Mouse (Mus musculus) ovary, postnatal 10 days (tissue): ENCODE results near the gene Asap2.

Source experiments
- DNase-seq: peaks from one replicate; pipeline ENCODE4 v3.0.0; 2022; ENCODE audit warnings: low spot score

Asap2 gene

DNA sequence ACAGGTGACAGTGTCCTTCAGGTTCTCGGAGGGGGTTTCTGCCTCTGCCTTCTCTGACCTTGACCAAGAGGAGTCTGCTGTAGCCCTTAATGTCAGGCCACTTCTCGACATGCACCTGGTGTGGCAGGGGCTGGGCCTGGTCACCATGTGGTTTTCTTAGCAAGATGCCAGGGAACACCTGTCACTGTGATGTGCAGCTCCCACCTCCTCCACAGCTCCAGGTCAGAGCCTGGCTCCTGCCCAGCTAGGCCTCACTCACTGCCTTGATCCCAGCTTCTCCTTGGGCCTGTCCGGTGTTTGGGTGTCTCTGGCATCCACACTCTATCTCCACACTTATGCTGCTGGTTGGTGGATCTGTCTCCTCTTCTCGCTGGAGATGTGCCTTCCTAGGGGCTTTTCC lies 142.8 kb downstream of the Asap2 start:
- DNase-seq: no peak

DNA sequence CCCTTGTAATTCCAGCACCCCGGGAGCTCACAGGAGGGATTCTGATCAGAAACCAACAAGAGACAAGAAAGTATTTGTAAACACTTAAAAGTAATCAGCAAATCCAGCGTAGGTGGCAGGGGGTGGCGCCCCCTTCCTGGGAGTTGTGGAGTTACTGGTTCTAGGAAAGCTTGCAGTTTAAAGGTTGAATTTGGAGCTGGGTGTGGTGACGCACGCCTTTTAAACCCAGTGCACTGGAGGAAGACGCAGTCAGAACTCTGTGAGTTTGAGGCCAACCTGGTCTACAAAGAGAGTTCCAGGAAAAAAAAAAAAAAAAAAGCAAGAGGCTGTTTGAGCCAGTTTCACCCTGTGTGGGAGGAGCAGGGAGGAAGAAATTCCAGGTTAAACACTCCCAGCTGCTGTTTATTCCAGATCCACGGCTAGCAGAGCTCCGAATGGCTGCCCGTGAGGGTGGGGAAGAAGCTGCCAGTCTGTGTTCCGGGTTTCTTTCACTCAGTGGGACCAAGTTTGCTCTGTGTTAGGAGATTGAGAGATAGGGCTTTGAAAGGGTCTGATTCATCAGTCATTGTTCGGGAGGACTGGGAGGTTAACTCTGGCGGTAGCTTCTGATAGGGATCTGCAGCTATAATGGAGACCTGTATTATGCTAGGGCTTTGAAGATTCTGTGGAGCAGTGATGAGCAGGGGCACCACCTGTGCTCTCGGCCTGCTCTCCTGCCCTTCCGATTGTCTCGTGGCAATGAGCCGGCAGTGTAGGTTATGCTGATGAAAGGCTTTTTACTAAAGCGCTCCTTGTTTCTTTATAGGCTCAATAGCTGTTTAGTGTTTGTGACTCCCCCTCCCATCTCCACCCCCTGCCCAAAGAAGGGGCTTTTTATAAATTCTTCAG lies 144.0 kb downstream of the Asap2 start:
- DNase-seq: no peak

DNA sequence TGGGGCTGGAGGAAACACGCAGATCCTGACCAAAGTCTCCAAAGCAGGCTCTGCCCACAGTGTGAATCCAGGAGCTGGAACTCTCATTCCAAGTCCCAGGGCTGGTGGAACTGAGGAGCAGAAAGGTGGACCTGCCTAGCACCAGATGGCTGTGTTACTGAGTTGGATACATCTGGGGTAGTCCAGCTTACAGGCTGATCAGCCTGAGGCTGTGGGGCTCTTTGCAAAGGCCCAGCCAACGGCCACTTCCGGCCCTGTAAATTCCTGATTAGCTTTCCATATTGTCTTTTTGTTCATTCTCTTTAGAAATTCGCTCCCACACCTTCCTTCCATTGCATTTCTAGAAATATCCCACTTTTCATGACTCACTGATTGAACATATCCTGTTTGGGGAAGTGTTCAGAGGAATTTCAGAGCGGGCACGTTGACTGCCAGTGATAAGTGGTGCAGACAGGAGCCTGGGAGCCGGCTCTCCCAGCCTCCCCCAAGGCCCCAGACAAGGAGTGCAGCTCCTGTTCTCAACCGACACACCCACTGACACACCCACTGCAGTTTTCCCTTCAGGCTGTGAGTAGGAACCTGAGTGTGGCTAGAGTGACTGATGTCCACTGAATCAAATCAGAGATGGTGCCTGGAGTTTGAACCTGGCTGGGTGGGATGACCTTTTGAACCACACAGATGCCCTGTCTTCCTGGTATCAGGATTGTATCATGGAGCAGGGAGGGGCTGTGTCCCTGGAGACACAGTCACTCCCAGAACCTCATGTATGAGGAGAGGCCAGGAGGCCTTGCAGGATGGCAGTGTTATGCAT lies 145.6 kb downstream of the Asap2 start:
- no peak for DNase-seq

DNA sequence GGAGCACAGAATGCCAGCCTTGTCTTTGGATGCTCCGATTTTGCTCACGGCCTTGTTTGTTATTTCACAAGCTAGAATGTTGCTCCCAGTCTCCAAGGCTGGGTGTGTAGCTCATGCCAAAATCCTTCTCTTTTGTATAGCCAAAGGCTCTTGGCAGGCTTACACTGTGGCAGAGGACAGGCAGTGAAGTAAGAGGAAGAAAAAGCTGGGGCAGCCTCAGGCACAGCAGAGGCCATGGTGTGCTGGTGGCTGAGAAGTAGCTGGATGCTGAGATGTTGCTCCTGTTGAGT lies 146.1 kb downstream of the Asap2 start:
- DNase-seq: no peak

DNA sequence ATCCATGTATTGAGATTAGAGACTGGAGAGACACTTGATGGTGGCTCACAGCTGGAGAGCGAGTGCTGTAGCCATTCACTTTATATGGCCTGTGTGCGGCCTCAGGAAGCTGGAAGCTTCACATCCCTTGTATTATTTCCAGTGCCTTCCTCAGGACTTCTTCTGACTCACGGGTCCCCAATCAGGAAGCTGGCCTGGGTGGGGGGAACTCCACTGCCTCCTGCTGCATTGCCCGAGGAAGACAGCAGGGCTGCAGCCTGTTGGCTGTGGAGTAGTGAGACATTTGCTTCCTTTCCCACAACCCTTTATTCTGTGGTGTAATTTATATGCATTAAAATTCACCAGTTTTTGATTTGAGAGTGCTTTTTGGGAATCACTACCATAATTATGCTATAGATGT lies 149.3 kb downstream of the Asap2 start:
- DNase-seq: no peak

DNA sequence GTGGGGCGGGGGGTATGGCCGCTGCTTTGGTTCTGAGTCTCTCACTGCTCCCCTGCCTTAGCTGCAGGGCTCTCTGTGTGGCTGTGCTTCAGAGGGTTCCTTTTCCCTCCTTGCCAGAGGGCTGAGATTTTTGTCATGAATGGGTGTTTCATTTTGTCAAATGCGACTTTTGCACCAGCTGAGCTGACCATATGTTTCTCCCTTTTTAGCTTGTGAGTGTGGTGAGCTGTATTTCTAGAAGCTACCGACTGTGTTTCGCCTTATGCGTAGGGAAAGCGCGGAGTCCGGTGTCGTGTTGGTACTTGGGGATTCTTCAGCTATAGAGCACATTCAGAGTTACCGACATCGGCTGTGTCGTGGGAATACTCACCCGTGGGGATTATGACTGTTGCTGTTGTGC lies 149.9 kb downstream of the Asap2 start:
- no peak for DNase-seq

DNA sequence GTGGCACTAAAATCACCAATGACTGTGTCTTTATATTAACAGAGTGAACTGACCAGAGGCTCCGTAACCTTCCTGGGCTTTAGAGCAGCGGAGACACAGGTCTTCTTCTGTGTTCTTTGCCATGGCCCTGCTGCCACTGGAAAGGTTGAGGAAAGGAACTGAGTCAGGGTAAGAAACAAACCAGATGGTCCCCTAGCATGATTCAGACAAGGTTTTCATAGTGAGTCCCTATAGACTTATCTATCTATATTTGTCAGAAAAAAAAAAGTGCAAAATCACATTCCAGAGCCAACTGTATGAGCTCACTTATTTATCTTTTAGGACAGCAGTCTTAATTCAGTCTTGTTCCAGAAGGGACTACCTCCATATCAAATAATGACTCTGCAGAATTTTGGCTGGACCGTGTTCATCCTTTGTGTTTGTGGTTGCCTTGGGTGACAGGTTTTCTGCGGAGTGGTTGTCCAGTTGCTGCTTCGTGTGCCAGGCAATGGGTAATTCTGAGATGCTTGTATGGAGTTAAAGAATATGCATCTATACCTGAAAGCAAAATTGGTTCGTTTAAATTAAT lies 150.6 kb downstream of the Asap2 start:
- DNase-seq: no peak

DNA sequence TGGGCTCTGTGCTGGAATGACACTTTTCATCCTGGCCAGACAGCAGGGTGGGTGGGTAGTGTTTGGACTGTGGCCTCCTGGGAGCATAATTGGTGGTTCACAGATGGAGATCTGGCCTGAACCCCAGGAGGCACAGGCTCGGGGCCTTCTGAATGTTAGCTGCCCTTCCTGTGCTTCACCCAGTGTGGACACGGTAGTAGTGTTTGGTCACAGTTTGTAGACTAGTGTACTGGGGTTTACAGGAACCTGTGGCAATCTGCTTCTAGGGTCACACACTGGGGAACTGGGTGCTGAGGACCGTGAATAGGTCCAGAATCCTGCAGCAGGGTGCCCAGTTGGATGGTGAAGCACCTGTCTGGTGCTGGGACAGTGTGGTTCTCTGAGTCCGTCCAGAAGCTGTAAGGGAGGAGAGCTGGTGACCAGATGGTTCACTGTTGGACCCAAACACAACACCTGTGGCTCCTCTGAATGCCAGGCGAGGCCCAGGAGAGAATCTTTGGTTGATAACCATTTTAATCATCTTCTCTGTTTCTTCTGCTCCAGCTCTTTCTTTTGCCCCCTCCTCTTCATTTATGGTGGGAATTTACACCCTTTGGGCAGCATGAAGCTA lies 151.5 kb downstream of the Asap2 start:
- DNase-seq: no peak

DNA sequence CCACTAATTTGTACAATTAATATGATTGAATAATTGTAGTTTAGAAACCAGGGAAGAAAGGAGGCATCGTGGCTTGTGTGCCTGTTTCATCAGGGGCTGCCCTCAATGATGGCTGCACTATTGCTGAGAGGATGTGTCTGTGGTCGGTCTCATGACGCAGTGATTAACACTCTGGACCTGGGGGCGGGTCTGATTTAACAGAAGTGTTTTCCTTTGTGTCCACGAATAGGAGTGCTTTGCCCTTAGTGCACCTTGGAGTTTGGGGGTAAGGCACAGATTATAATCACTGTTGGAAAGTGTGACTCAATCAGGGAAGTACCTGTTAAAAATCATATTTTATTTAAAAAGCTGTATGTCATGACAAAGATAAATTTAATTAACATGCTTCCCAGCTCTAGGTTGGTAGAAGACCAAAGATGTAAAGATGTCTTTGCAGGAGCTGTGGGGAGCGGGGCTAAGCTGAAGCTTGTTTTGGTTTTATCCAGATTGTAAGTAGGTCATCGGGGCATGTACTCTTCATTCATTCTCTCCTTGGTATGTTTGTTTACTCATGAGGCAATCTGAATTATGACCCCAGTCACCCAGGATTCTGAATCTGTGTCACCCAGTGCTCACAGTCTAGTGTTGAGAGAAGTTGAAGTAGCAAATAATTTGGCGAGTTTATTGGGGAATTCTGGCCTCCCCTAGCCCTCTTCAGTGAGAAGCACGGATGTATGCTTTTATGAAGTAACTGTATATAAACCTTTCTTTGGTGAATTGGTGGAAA lies 152.4 kb downstream of the Asap2 start:
- no peak for DNase-seq

DNA sequence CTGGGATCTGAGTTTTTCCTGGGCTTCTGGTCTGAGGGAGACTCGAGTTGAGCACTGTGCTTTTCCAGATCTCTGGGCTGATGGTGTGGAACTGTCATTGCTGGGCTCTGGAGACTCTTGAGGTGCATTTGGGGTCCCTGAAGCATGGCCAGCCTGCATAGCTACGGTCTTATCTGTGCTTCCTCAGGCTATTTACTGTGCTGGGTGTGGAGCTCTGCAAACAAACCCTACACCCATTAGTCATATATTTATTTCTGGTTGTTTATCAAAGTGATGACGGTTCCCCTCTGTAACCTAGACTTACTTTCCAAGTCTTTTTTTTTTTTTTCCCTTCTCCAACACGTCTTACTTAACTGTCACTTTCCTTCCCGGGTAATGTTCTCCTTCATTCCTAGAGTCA lies 154.3 kb downstream of the Asap2 start:
- DNase-seq: no peak

DNA sequence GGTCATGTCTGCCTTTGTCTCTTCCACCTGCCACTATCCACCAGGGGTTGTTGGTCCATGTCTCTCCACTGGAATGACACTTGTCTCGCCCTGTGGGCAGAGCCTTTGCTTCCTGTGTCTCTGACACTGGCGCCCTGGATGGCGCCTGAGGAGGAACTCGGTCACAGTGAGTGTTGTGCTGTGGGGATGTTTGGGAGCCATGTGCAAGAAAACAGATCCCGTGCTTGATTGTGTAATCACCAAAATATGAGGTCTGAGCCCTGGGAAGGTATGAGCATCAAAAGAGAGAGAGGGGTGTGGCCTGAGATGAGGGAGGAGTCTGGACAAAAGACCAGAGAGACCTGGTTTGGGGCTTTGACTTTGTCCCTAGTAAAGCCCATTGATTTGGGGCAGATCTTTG lies 154.8 kb downstream of the Asap2 start:
- DNase-seq: no peak

DNA sequence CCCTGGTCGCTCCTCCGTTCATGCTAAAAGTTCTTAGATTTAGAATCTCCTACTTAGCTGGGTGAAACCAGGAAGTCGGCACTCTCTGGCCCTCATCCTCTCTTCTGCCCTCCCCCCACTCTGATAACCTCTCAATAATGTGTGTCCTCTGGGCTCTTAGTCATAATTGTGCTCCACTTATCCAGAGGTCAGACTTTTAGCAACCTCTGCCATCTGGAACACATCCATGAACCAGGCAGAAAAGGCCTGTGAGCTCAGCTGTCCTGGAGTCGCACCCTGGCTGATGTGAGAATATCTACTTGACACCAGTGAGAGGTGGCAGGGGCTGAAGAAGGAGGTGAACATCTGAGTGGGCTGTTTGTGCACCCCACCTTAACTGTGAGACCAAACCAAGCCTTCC lies 156.6 kb downstream of the Asap2 start:
- DNase-seq: no peak

DNA sequence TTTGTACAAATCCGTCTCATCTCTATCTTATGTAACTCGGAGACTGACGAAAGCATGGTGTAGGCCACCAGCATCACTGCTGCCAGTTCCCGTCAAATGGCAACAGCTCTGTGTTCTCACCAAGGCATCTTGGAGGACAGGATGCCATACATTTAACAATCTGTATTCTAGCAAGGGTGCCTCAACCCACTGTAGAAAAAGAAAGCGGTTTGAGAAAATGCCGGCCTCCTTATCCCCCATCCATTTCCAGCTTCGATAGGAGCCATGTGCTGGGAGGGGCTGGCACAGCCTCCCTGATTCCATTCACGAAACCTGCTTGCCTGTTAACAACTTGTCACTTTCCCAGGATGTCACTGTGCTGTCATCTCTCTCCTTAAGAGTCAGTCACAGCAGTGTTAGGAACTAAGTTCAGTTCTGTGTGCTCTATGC lies 163.0 kb downstream of the Asap2 start:
- DNase-seq: no peak

DNA sequence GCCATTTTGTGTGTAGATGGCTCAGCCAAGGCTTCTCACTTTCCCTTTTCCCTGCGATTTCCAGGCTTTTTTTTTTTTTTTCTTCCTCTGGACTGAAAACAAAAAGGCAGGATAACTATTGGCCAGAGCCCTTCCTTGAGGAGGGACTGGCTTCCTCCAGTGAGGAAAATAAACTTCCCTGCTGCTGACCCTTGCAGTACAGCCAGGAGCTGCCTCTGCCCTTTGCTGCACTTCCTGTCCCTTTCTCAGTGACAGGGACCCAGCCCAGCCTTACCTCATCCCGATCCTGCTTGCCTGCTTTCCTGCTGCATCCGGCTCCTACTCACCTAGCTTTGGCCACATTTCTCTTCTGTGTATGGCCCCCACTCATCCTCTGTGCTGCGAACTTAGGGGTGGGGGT lies 164.8 kb downstream of the Asap2 start:
- DNase-seq: no peak

DNA sequence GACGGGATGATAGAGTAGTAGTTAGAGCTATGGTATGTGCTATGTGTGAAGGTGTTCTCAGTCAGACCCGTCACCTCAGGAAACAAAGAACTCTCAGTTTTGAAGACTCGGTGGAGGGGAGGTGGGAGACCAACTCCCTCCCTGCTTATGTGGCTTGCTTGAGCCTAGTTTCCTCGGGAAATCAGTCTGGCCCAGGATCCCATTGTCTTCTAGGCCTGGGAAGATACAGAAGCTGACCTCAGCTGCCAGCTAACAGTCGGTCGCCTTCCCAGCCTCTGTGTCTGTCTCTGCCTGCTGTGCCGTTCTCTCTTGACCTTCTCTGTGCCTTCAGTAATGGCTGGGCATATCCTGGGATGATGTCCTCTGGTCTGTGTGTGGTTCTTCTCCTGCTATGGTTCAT lies 169.0 kb downstream of the Asap2 start:
- no peak for DNase-seq

DNA sequence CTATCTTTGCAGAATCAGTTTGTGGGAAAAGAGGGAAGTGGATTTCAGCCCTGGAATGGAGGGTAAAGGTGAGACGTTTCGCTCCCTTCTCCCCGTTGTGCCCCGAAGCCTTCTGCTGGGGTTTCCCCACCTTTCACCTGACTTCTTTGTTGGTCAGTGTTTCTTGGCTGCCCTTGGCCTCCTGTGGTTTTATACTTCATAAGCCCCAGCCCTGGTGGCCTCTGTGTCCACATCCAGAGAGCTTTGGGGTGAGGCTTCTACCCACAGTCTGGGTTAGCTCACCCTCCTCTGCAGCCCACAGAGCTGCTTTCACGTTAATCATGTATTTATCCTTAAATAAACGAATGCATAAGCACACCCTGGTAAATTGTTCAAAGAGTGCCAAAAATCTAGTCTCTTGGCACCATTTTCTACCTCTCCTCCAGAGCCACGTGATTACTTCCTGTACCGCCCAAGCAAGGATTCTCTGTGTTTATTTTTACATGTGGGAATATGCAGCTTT lies 170.1 kb downstream of the Asap2 start:
- DNase-seq: no peak

DNA sequence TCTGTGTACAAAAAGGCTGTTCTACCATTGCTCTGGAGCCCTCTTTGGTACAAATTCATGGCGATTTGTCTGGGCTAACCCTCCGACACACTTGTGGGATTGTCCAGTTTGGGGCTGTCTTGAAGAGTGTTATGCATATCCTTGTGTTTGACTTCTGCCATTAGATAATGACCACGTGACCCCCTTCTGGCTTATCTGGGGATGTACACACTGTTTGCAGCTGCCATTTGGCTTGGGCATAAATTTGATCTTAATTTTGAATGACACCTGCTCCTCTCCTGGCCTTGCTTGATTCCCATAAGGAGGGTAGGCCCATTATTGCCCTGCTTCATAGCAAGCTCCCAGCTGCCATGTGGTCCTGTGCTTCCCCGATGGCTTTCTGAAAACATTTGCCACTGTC lies 171.6 kb downstream of the Asap2 start:
- no peak for DNase-seq

DNA sequence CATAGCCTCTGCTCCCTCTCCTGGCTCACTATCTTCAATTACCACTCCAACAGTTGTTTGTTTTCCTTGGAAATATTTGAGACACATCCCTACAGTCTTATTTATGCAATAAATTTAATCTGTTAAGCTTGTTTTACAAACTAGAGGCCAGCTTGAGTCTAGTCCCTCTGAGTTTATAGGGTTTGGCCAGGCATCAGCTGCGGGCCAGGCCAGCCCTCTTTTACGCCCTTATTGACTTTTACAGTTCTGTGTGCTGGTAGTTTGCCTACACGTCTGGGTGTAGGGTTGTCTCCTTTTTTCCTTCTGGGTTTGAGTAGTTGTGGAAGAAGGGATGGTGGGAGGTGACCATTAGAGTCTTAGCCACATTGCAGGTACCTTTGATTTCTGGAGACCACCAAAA lies 173.4 kb downstream of the Asap2 start:
- no peak for DNase-seq

DNA sequence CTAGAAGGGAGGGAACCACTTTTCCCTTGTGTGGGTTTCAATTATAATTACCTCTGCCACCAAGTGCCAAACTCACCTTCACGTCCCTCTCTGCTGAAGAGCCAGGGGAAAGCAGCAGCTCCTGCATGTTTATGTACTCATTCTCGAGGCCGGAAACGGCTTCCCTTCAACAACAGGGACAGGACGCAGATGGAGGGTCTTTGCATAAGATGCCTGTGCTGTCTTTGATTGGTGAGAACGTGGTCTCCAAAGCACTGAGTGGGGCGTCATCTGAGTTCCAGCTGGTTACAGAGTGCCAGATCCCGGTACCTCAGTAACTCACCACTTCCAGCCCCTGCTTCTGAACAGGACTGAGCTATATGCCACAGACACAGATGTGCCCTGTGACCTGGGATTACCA lies 174.0 kb downstream of the Asap2 start:
- no peak for DNase-seq

DNA sequence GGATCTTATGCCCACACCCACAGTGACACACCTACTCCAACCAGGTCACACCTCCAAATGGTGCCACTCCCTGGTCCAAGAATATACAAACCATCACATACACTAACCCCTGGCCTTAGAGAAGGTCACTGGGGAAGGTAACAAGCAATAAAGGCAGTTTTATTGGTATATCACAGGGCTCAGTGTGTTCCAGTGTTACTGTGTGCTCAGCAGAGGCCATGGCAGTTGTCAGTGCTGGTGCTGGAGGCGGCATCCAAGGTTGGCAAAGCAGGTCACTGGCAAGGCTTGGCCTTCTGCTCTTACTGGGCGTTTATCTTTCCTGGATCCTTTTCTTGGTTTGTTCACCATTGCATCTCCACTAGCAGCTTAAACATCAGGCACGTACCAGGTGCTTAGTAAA lies 174.9 kb downstream of the Asap2 start:
- no peak for DNase-seq

DNA sequence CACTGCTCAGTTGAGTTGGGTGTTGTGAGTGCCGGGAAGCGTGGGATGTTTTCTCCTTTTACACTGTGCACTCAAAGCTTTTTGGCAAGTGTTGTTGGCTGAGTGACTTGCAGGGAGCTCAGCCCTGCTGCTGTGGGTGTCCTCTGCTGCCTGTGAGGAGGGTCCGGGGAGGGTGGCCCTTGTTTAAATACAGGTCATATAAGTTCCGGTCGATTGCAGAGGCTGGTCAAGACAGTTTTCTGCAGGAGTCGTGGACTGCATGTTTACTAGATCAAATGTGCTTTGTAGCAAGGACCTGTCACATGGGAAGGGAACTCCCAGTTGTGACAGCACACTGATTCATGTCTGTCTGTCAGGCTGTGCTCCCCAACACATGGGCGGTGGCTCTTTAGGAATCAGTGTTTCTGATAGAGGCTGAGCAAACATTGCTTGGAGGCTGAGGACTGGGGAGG lies 175.7 kb downstream of the Asap2 start:
- DNase-seq: no peak
